Mouse (Mus musculus) MEL-GATA-1-ER (cell line): ENCODE data around the gene Arhgef2.

Experiments used
- DNase-seq: peaks from one replicate; pipeline ENCODE4 v3.0.0-alpha.2; 2012; ENCODE audit warnings: low read depth; ENCODE audit errors: extremely low read depth

Gene Arhgef2

GRCm38 (mm10) chr3:88659798-88660197 is 54.0 kb downstream of the Arhgef2 start:
- no peak for DNase-seq

DNA sequence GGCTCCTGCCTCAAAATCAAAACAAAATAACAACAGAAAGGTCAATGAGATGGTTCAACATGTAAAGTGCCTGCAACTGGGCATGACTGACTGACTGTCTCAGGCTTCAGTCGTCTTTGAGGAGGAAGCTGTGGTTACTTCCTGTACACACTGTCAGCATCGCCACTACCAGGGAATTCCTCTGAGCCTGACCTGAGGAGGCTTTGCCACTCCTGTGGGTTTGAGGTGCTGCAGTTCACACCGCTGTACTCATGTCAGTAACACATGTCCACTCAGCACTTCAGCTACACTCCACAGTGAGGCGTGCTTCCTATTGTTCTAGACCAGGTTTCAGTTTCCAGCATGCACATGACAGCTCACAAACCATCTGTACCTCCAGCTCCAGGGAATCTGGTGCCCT is 58.3 kb downstream of the Arhgef2 start:
- peak; percentile 62 for DNase-seq

DNA sequence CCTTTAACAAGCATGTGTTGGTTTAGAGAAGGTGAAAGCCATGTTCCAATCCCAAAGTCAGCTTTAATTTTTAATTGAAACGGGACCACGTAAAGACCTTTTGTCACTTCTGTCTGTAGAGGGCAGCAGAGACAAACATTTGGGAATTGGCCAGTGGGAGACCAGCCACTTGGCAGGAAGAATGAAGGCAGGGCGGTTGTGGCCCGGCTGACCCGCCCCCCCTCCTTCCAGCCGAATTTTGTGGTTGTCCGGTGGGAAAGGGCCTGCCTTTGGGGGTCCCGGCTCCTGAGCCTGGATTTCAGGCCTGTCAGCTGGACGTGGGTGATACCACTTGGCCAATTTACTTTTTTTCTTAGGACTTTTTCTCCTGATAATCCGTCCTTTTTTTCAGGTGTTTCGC is 71.6 kb downstream of the Arhgef2 start:
- DNase-seq, result peak; percentile 80

DNA sequence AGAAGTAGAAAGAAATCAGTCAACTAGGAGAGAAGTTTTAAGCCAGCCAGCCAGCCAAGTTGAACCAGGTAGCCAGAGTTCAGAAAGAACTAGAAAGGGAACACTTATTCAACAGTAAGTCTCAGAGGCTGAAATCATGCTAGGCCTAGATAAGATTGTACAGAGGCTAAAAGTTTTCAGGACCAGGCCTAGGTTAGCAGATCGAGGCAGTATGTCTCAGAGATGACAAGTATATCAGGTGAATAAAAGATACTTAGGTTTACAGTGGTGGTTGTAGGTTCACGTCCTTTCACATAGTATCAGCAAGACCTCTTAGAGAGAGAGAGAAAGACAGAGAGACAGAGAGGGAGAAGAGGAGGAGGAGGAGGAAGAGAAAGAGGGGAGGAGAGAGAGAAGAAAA is 78.0 kb downstream of the Arhgef2 start:
- DNase-seq, result no peak

GRCm38 (mm10) chr3:88684236-88684979 is 78.6 kb downstream of the Arhgef2 start:
- DNase-seq, result no peak

DNA sequence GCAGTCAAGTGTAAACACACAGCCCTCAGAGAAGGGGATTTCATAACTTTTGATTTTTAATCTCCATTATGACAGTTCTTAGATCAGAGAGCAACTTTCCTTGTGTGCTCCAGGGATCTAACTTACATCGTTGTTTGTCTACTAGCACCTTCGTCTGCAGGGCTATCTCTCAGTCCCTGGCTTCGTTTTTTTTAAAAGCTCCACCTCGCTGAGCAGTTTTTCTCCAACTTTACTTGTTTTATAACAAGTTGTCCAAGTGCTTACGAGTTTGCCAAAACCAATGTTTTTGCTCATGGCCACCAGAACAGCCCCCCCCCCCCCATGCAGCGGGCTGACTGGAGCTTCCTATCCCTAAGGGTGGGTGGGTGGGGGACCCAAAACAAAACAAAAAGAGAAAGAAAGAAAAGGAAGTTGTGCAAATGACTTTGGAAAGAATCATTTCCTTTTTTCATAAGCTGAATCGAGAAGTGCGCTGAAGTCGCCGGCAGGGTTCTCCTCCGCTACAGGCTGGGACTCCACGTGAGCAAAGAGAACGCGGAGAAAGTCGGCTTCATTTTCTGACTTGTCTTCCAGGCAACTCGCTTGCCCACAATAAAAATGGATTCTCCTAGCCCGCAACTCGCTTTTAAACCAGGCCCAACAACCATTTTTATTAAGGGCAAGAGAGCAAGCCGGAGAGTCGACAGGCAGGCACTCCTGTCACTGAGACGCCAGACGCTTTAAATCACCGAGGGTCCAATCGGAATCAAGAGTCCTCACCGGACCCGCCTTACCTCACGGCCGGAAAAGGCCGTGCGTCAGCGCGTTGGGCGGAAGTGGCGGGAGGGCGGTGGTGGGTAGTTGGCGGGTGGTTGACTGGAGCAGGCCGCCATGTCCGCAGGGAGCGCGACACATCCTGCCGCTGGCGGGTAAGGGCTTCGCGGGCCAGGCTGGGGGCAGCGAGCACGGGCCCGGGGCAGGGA is 79.5 kb downstream of the Arhgef2 start, which contains the start of gene Khdc4:
Gene Khdc4, plus strand, starts transcription at position 824 of the 962 bp plus-strand sequence.
- peak; percentile 100 for DNase-seq

GRCm38 (mm10) chr3:88685958-88686451 is 80.2 kb downstream of the Arhgef2 start:
- peak; percentile 33 for DNase-seq

GRCm38 (mm10) chr3:88686734-88687611 is 81.2 kb downstream of the Arhgef2 start:
- DNase-seq, result peak; percentile 19

DNA sequence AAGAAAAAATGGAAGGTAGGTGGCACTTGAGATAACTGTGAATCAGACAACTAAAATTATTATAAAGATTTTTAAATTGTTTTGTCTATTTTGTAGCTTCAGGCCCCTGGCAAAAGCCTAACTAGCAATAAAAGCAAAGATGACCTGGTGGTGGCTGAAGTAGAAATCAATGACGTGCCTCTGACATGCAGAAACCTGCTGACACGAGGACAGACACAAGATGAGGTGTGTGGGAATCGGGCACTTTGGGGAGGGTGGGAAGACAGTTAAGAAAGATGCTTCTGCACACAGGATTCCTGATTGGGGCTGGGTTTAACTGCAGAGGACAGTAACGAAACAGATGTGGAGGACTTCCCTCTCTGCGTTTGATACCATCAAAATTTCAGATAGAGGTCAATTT is 83.3 kb downstream of the Arhgef2 start:
- DNase-seq, result no peak

DNA sequence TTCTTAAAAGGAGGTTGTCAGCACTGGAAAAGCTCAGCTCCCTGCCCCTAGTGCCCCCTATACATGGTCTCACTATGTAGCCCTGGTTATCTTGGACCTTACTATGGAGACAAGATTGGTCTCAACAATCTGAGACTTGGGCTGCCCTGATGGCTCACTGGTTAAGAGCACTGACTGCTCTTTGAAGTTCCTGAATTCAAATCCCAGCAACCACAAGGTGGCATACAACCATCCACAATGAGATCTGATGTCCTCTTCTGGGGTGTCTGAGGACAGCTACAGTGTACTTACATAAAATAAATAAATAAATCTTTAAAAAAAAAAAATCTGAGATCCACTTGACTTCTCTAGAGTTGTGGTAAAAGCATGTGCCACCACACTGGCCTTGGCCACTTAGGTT is 89.8 kb downstream of the Arhgef2 start:
- no peak for DNase-seq
